23 mouse cellular contexts compared by ENCODE assay signal in genomic region chr2:147293294-147293688, GRCm38 (mm10).
DNase-seq lines count a peak whose midpoint lies in the region; ATAC-seq and TF ChIP-seq lines count a peak whose summit lies in the region.
"Had no signal": no experiment of that assay in that cellular context is flagged by ENCODE, and none has a peak within 500 bp of the region (broad histone marks: within the 10 kb centered on the region; RNA-seq: fewer than 3 reads in every experiment).

No protein-coding gene starts in this region.

- no peaks in the 10 kb centered on the region for H3K9me3 ChIP-seq in ES-Bruce4 (replicated peaks; ENCODE audit: control insufficient read depth, insufficient read depth, low read length, poor library complexity, severe bottlenecking)
- H3K9me3 ChIP-seq in forebrain, embryonic 10.5 days: no peaks in the 10 kb centered on the region
- H3K9me3 ChIP-seq: embryonic facial prominence, embryonic 13.5 days; embryonic facial prominence, embryonic 15.5 days; forebrain, embryonic 12.5 days had no signal

- no peak overlapping the region for H3K4me3 ChIP-seq in ES-Bruce4 (ENCODE audit: low read depth, low read length)
- H3K4me3 ChIP-seq in forebrain, embryonic 10.5 days: no peak overlapping the region
- H3K4me3 ChIP-seq in kidney, adult 2 months (ENCODE audit: insufficient read depth, low read depth, low read length): no peak overlapping the region
- H3K4me3 ChIP-seq: embryonic facial prominence, embryonic 13.5 days; embryonic facial prominence, embryonic 15.5 days; erythroblast, embryonic 14.5 days; forebrain, embryonic 12.5 days had no signal

- no peak for TF ChIP-seq CTCF in ES-Bruce4 (IDR thresholded peaks at IDR 0.05; ENCODE audit: low read depth, low read length)
- no peak for TF ChIP-seq CTCF in kidney, adult 2 months (conservative IDR thresholded peaks at IDR 0.05; ENCODE audit: insufficient read depth, insufficient read length, low read depth, low read length)

- DNase-seq in ES-CJ7 (ENCODE audit: low read depth, low spot score): peak; percentile 76
- peak; percentile 59 for DNase-seq in R1 (ENCODE audit: low read depth, low spot score)
- no peak for DNase-seq in forebrain, embryonic 10.5 days (ENCODE audit: extremely low spot score, low spot score)
- DNase-seq in kidney, adult 2 months: no peak
- DNase-seq: adrenal gland, adult 8-10 months; adrenal gland, postnatal 14 days; adrenal gland, postnatal 36 days; cerebellum, adult 11-12 months; cerebellum, adult 2 months; cerebellum, adult 9-10 months; cerebellum, postnatal 10 days; cerebellum, postnatal 25 days had no signal

- TF ChIP-seq POLR2A in ES-Bruce4 (IDR thresholded peaks at IDR 0.05; ENCODE audit: insufficient read depth, low read length): no peak
- no peak for TF ChIP-seq POLR2A in kidney, adult 2 months (IDR thresholded peaks at IDR 0.05; ENCODE audit: low read depth, low read length)

- H3K4me1 ChIP-seq in ES-Bruce4 (ENCODE audit: control insufficient read depth, insufficient read depth, low read length): peaks cover 8% of the 10 kb centered on the region
- H3K4me1 ChIP-seq in forebrain, embryonic 10.5 days: 0 out of 2 replicates have a peak, but pooled peaks cover 2% of the 10 kb centered on the region
- no peaks in the 10 kb centered on the region for H3K4me1 ChIP-seq in kidney, adult 2 months (ENCODE audit: control insufficient read depth, insufficient read depth, low read length)
- H3K4me1 ChIP-seq: embryonic facial prominence, embryonic 15.5 days; forebrain, embryonic 12.5 days had no signal

- H3K27ac ChIP-seq in ES-Bruce4 (ENCODE audit: insufficient read depth, low read length): peak overlapping the region; percentile 18
- H3K27ac ChIP-seq in forebrain, embryonic 10.5 days: no peak overlapping the region
- no peak overlapping the region for H3K27ac ChIP-seq in kidney, adult 2 months (ENCODE audit: insufficient read depth, low read depth, low read length)
- H3K27ac ChIP-seq: embryonic facial prominence, embryonic 13.5 days; embryonic facial prominence, embryonic 15.5 days; forebrain, embryonic 12.5 days had no signal

- H3K36me3 ChIP-seq in ES-Bruce4 (ENCODE audit: control insufficient read depth, insufficient read depth, low read length, poor library complexity, severe bottlenecking): no peaks in the 10 kb centered on the region
- H3K36me3 ChIP-seq in forebrain, embryonic 10.5 days (replicated peaks): no peaks in the 10 kb centered on the region
- no peaks in the 10 kb centered on the region for H3K36me3 ChIP-seq in kidney, adult 2 months (ENCODE audit: control insufficient read depth, insufficient read depth, low read length)
- H3K36me3 ChIP-seq: embryonic facial prominence, embryonic 13.5 days; embryonic facial prominence, embryonic 15.5 days; forebrain, embryonic 12.5 days; G1E had no signal

- peaks cover 2% of the 10 kb centered on the region for H3K27me3 ChIP-seq in ES-Bruce4 (ENCODE audit: control insufficient read depth, insufficient read depth, low read length, poor library complexity, severe bottlenecking)
- H3K27me3 ChIP-seq in forebrain, embryonic 10.5 days (ENCODE audit: poor library complexity, severe bottlenecking): no peaks in the 10 kb centered on the region
- H3K27me3 ChIP-seq in kidney, adult 2 months (replicated peaks; ENCODE audit: control insufficient read depth, insufficient read depth, low read length): no peaks in the 10 kb centered on the region; the same call in 1 of the 2 replicates
- H3K27me3 ChIP-seq: embryonic facial prominence, embryonic 13.5 days; embryonic facial prominence, embryonic 15.5 days; forebrain, embryonic 12.5 days had no signal

- no peak for ATAC-seq in erythroid progenitor cell, adult 5-6 weeks (replicated peaks; ENCODE audit: low FRiP score, poor library complexity, severe bottlenecking)
- ATAC-seq: activated CD4-positive, CD25-positive, alpha-beta regulatory T cell, adult 4 months; forebrain, embryonic 14.5 days; forebrain, embryonic 16.5 days; Patski had no signal

- TF ChIP-seq EP300 in ES-Bruce4 (IDR thresholded peaks at IDR 0.05; ENCODE audit: insufficient read depth, low read depth, low read length): no peak

- H3K9ac ChIP-seq in ES-Bruce4 (ENCODE audit: low read depth, poor library complexity, severe bottlenecking): no peak overlapping the region
- H3K9ac ChIP-seq: embryonic facial prominence, embryonic 13.5 days; embryonic facial prominence, embryonic 15.5 days; forebrain, embryonic 12.5 days had no signal

- WGBS in forebrain, embryonic 10.5 days: 53% methylated on average over 3 of the region's 3 CpGs
- 60% methylated on average over 3 of the region's 3 CpGs for WGBS in kidney, adult 2 months

Comparison
In these comparisons a context has a peak if more than half of its experiments do, and no peak if none do; other contexts are left out.
1. DNase-seq: peak in ES-CJ7 (single experiment) and R1 (single experiment); none in forebrain, embryonic 10.5 days (single experiment) and kidney, adult 2 months (single experiment).